Mouse (Mus musculus): Measurements from ENCODE around the gene Gm45233. TPM values are rescaled to one million over a fixed set of nuclear protein-coding genes. Genes with fewer than 3 reads are reported as not detected.
A peak's percentile ranks its signal among the peaks of the same experiment; 100 is the strongest.

Gm45233 gene
- polyA plus RNA-seq, 1 experiment from 2014 or later: not detected

DNA sequence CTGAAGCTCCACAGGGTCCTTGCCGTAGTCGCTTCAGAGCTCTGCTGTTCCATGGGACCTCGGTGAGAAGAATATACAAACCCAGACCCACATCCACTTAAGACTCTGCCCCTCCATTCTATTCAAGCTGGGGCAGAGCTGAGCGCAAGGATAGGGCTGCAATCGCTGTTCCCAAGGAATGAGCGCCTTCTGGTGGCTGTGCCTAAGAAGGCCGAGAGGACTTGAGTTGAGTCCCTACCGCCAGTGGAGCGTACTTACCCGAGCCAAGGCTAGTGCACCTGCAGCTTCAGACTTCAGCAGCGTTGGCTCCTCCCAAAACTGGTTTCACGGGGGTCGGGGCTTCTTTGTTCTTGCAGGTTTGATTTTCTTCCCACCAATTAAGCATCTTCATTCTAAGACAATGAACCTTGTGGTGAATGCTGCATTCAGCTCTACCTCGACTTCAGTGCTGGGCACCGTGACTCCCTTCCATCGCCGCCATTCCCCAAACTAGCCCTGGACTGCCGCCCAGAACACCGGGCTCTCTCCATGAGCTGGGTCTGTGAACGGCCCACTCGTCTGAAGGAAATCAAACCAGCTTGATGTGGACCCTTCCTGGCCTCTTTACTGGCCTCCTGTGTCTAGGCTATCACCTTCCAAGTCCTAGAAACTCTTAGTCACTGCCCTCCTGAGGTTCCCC is 51.6 kb downstream of the Gm45233 start:
- H3K4me1 ChIP-seq (ENCODE audit: control insufficient read depth, insufficient read depth, low read length): no peaks in the 10 kb centered on the region
- H3K9me3 ChIP-seq (replicated peaks; ENCODE audit: control insufficient read depth, low read length): no peaks in the 10 kb centered on the region; the same call in 1 of the 2 replicates
- 9% methylated on average over 21 of the region's 21 CpGs for WGBS
- no peak overlapping the region for H3K4me2 ChIP-seq (ENCODE audit: low read length)
- no peak overlapping the region for H3K27ac ChIP-seq (ENCODE audit: low read depth, low read length)
- DNase-seq (ENCODE audit: low spot score) (peak; percentile 83), ATAC-seq (peak; percentile 78)
- H3K4me3 ChIP-seq (ENCODE audit: low read depth, low read length): no peak overlapping the region
- H3K36me3 ChIP-seq (ENCODE audit: control insufficient read depth, insufficient read depth, low read length): no peaks in the 10 kb centered on the region
- no peak overlapping the region for H3K9ac ChIP-seq (ENCODE audit: low read length)
- H3K27me3 ChIP-seq (replicated peaks; ENCODE audit: control insufficient read depth, insufficient read depth, low read length): no peaks in the 10 kb centered on the region

- no peaks in the 10 kb centered on the region for H3K4me1 ChIP-seq (ENCODE audit: control insufficient read depth, insufficient read depth, low read length)
- no peak overlapping the region for H3K4me3 ChIP-seq (ENCODE audit: low read depth, low read length)
- H3K36me3 ChIP-seq (ENCODE audit: control insufficient read depth, insufficient read depth, low read length): no peaks in the 10 kb centered on the region
- DNase-seq (ENCODE audit: low spot score) (no peak), ATAC-seq (no peak)
- no peak overlapping the region for H3K4me2 ChIP-seq (ENCODE audit: low read length)
- no peak overlapping the region for H3K9ac ChIP-seq (ENCODE audit: low read length)
- no peak overlapping the region for H3K27ac ChIP-seq (ENCODE audit: low read depth, low read length)
- no peaks in the 10 kb centered on the region for H3K27me3 ChIP-seq (replicated peaks; ENCODE audit: control insufficient read depth, insufficient read depth, low read length)
- 61% methylated on average over 4 of the region's 4 CpGs for WGBS
- no peaks in the 10 kb centered on the region for H3K9me3 ChIP-seq (replicated peaks; ENCODE audit: control insufficient read depth, low read length)
Observed at GRCm38 (mm10) chr7:43511707-43512478, 68.0 kb downstream of the Gm45233 start.

DNA sequence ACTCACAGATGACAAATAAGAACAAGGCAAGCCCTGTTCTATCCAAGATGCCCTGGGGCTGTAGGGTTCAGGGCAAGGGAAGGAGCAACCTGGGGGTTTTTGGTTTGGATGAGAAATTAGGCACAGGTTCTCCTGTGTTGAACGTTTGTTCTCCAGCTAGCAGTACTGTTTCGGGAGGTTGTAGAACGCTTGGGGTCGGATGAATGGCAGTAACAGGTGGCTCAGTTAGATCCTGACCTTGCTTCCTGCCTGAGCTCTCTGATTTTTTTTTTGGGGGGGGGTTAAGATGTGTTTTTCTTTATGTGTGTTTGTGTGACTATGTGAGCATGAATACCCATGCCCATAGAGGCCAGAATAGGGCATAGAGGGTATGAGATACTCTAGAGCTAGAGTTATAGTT is 68.6 kb downstream of the Gm45233 start:
- H3K4me2 ChIP-seq (ENCODE audit: low read length): no peak overlapping the region
- no peak overlapping the region for H3K4me3 ChIP-seq (ENCODE audit: low read depth, low read length)
- no peaks in the 10 kb centered on the region for H3K36me3 ChIP-seq (ENCODE audit: control insufficient read depth, insufficient read depth, low read length)
- DNase-seq (ENCODE audit: low spot score) (no peak), ATAC-seq (no peak)
- WGBS: 83% methylated on average over 4 of the region's 4 CpGs
- no peaks in the 10 kb centered on the region for H3K9me3 ChIP-seq (replicated peaks; ENCODE audit: control insufficient read depth, low read length)
- no peak overlapping the region for H3K9ac ChIP-seq (ENCODE audit: low read length)
- H3K27ac ChIP-seq (ENCODE audit: low read depth, low read length): no peak overlapping the region
- H3K4me1 ChIP-seq (ENCODE audit: control insufficient read depth, insufficient read depth, low read length): no peaks in the 10 kb centered on the region
- no peaks in the 10 kb centered on the region for H3K27me3 ChIP-seq (replicated peaks; ENCODE audit: control insufficient read depth, insufficient read depth, low read length)

Small RNA genes lying within 50 kb of the gene (microRNA-seq; reads per million reads assigned to microRNA genes)
- gene Mir7051: 0.66 reads per million

Other genes with a start within 250 kb of the Gm45233 start
- 22.3 and 24.6 TPM in 2 replicates for gene Zfp715, start 130.8 kb upstream of the Gm45233 start, polyA plus RNA-seq (2014; fragmentation: Nextera tagmentation; extraction: Ambion mirVana)
- gene Siglecf, start 92.8 kb upstream of the Gm45233 start, polyA plus RNA-seq (2014; fragmentation: Nextera tagmentation; extraction: Ambion mirVana): 0.10 TPM in 1 of 2 replicates, not detected in the other
- 0.09 TPM in 1 of 2 replicates, not detected in the other for gene Siglecg, start 35.9 kb upstream of the Gm45233 start, polyA plus RNA-seq (2014; fragmentation: Nextera tagmentation; extraction: Ambion mirVana)
- not detected in 2 replicates for gene Lim2, start 16.5 kb upstream of the Gm45233 start, polyA plus RNA-seq (2014; fragmentation: Nextera tagmentation; extraction: Ambion mirVana)
- gene Nkg7, start 7.1 kb upstream of the Gm45233 start, polyA plus RNA-seq (2014; fragmentation: Nextera tagmentation; extraction: Ambion mirVana): not detected in 2 replicates
- gene Cldnd2, start 3.3 kb upstream of the Gm45233 start, polyA plus RNA-seq (2014; fragmentation: Nextera tagmentation; extraction: Ambion mirVana): not detected in 2 replicates
- 156 and 182 TPM in 2 replicates for gene Etfb, start within 50 bp of the Gm45233 start, polyA plus RNA-seq (2014; fragmentation: Nextera tagmentation; extraction: Ambion mirVana)
- 3.2 and 6.5 TPM in 2 replicates for gene Vsig10l, start 19.0 kb downstream of the Gm45233 start, polyA plus RNA-seq (2014; fragmentation: Nextera tagmentation; extraction: Ambion mirVana)
- 4.6 and 5.1 TPM in 2 replicates for gene Iglon5, start 45.9 kb downstream of the Gm45233 start, polyA plus RNA-seq (2014; fragmentation: Nextera tagmentation; extraction: Ambion mirVana)
- gene 4931406B18Rik, start 61.8 kb downstream of the Gm45233 start, polyA plus RNA-seq (2014; fragmentation: Nextera tagmentation; extraction: Ambion mirVana): not detected in 2 replicates
- 0.61 and 1.2 TPM in 2 replicates for gene Cd33, start 100.3 kb downstream of the Gm45233 start, polyA plus RNA-seq (2014; fragmentation: Nextera tagmentation; extraction: Ambion mirVana)
- gene Zfp658, start 118.1 kb downstream of the Gm45233 start, polyA plus RNA-seq (2014; fragmentation: Nextera tagmentation; extraction: Ambion mirVana): 7.6 and 9.0 TPM in 2 replicates
- 18.8 and 21.5 TPM in 2 replicates for gene Zfp719, start 135.5 kb downstream of the Gm45233 start, polyA plus RNA-seq (2014; fragmentation: Nextera tagmentation; extraction: Ambion mirVana)
- gene Zfp819, start 163.0 kb downstream of the Gm45233 start, polyA plus RNA-seq (2014; fragmentation: Nextera tagmentation; extraction: Ambion mirVana): 0.47 and 0.53 TPM in 2 replicates
- gene Ceacam18, start 190.6 kb downstream of the Gm45233 start, polyA plus RNA-seq (2014; fragmentation: Nextera tagmentation; extraction: Ambion mirVana): not detected in 2 replicates
- gene Siglece, start 216.0 kb downstream of the Gm45233 start, polyA plus RNA-seq (2014; fragmentation: Nextera tagmentation; extraction: Ambion mirVana): 0.19 and 0.42 TPM in 2 replicates
- gene Ctu1, start 227.9 kb downstream of the Gm45233 start, polyA plus RNA-seq (2014; fragmentation: Nextera tagmentation; extraction: Ambion mirVana): 18.9 and 20.6 TPM in 2 replicates
- not detected in 2 replicates for gene Klk14, start 246.3 kb downstream of the Gm45233 start, polyA plus RNA-seq (2014; fragmentation: Nextera tagmentation; extraction: Ambion mirVana)

Measured in forebrain, embryonic 14.5 days (tissue).